Mouse (Mus musculus) lung, postnatal 25 days (tissue): ENCODE results near the gene Flad1.
"Not testable (repeated sequence)": the region's sequence is repeated elsewhere in the genome, so short reads cannot be mapped to it uniquely, and the experiment has no call there.

Source experiments
- DNase-seq: peaks from one replicate; pipeline ENCODE4 v3.0.0; 2022; ENCODE audit warnings: low spot score

Flad1 gene

DNA sequence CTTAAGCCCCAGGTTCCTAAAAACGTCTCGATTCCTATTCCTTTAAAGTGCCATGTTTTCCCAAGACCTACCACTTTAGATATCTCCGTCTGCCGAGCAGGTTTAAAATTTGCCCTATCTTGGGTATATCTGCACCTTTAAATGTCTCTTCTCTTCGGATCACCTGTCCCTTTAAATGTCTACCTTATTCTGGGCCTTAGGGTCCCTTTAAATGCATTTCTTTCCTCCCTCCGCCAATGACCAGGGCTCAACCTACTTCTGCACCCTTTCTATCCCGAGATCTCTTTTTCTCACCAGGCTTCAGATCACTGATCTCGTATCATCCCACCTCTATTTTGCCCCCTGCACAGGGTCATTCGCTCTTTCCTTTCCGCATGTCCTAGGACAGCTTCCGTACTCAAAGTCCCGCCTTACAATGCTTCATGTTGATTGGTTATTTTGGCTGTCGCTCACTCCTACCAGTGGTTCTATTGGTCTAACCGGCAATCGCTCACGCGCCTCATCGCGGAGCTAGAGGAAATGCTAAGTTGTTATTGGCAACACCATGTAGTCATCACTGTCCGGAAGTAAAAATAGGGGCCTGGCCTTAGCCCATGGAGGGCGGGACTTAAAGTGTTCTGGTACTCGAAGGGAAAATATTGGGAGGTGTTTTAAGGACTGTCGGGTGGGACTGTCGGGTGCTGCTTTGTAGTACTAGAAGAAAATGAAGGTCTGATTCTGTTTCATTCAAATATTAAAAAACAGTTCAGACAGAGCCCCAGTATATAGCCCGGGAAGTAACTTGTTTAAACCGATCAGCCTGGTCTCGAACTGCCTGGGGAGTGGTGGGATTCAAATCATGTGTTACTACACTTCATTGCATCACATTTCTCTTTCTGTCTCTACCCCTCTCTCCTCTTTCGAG is at the start of gene Flad1:
TSS of gene Flad1 (minus strand) at position 381 of the 904 bp plus-strand sequence.
- DNase-seq, result peak; percentile 99

DNA sequence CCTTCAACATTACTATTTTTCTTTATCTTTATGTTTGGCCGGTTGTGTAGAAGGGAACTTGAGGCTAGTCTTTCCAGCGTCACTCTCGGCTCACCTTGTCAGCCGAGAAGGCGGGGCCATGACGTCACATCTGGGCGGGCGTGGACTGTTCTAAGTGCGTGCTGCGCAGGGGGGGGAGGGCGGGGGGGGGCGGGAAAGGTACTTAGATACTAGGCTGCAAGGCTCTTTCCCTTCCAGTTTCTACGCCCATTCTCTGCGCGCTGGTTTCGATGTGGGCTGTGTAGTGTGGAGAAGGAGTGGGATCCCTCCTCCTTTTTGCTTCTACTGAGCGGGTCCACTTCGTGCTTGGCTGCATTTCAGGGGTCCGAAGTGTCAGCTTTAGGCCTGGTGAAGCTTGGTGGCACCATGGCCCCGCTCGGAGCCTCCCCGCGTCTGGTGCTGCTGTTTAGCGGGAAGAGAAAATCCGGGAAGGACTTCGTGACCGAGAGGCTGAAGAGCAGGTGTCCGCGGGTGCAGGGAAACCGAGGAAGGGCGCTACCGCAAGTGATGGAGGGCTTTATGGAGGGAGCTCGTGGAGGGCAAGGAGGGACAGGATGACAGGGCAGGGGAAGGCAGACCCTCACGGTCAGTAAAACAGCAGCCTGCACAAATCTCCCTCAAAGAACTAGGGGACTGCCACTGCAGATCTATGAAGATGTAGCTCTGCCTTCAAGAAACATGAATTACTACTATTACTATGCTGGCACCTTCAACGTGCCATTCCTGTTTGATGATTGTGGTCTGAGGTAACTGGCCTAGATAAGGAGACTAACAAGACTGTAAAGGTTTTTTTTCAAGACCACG is 47.5 kb upstream of the Flad1 start:
- DNase-seq, result peak; percentile 93

DNA sequence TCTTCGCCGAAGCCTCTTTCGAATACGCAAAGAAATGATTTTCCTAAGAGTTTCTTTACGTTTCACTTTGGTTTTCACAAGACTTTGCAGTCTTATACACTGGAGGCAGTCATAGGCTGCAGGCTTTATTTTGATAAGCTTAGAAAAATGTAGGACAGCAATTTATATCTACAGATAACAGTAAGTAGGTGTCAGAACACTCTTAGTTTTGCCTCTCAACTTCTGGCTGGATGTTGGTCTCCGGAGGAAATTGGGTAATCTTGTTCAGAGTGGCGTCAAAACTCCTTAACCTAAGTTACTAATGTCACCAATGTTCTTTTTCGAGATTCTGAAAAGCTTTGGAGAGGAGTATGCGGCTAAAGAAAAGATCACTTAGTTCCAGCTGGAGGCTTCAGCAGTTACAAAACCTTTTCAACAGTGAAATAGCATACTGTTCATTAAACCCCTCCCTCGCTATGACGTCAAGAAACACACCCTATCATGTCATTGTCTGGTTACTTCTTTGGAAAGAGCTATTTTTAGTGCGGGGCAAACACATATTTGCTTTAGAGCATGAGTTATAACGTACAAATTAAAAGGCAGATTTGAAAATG is 46.8 kb upstream of the Flad1 start:
- peak; percentile 84 for DNase-seq

DNA sequence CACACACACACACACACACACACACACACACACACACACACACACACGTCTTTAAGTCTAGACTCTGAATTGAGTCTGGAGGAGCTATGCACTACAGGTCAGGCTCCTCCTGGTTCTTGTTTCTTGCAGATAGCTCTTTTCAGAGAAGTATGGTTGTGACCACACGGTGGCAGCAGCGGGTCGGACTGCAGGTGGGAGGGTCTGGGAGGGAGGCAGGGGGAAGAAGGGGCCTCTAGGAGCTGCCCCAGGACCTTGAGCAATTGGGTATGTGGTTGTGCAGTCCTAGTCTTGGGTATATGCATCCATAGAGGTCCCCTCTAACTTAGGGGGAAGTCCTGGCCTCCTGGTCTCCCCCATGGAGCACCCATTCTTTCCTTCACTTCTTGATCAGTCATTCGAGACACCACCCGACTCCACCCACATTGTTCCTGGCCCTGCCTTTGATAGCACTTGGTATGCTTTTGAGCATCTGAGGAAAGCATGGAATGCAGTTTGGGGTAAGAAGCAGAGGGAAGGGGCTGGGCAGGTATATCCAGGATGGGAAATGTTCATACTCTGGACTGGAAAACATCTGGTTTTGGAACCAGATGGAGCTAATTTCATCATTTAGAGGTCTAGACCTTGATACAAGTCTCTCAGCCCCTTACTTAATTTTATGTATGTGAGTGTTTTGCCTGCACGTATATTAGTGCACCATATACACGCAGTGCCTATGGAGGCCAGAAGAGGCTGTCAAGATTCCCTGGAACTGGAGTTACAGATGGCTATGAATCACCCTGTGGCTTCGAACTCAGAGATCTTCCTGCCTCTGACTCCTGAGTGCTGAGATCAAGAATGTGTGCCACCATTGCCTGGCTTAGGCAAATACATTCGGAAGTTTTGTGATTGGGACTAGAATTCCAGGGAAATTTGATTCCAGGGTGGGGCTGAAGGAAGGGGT is 45.3 kb upstream of the Flad1 start:
- peak; percentile 70 for DNase-seq

DNA sequence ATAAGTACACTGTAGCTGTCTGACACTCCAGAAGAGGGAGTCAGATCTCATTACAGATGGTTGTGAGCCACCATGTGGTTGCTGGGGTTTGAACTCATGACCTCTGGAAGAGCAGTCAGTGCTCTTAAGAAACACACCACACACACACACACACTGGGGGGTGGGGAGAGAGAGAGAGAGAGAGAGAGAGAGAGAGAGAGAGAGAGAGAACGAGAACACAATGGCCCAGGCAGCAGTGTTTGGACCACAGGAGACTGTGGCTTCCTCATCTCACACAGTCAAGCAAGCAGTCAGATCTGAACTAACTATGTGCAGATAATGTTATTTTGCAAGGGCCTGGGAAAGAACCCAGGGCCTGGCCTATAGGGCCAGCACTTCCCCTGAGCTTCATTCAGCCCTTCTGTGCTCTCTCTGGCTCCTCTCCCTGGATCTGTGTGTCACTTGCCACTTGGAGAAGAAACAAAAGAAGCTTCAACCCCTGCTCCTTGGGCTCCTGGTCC is 44.2 kb upstream of the Flad1 start:
- DNase-seq, result no peak

DNA sequence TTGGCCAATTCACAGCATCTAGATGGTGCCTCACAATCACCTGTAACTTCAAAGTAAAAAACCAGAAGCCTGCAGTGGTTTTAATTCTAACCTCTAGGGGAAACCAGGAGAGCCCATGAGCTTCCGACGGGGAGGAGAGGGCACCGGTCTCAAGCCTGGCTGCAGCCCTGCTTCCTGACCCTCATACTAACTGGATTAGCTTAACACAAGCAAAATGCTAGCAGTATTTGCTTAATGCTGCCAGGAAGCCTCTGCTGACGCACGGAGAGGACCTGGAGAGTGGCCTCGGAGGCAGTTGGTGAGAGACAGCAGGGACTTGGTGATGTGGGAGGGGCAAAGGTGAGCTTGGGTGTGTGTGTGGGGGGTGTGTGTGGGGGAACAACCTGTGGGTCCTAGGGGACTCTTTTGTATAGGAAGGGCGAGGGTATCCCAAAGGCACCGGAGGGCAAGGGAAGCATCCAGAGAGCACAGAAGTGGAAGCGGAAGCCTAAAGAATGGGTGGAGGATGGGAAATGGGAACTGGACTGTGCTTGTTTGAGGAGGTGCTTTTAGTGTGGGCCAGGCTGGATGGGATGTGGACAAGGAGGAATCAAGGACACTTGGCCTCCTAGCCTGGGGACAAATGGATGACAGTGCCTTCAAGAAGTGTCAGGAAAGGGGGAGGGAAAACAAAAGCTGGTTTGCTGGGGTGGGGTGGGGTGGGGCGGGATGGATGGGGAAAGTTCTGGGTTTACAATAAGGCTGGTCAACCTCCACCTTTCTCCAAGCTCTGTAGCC is 42.9 kb upstream of the Flad1 start, which contains the start of gene Pmvk:
TSS of gene Pmvk (plus strand) at position 141 of the 777 bp plus-strand sequence.
- no peak for DNase-seq

DNA sequence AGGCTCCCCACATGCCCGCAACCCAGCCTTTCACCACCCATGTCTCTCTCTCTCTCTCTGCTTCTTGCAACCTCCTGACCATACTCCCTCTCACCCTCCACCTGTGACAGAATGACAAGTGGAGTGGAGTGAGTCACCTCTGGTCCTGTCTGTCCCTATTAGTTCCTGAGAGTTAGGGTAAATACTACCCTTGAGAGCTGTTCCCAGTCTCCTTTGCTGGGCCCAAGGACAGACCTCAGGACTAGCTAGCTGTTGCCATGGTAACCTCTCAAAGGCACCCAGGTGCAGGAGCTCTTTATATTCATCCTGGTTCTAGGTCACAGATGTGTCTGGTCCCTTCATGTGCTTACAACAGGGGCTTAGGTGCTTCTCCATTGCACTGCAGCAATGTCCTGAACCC is 40.2 kb upstream of the Flad1 start:
- peak; percentile 78 for DNase-seq

DNA sequence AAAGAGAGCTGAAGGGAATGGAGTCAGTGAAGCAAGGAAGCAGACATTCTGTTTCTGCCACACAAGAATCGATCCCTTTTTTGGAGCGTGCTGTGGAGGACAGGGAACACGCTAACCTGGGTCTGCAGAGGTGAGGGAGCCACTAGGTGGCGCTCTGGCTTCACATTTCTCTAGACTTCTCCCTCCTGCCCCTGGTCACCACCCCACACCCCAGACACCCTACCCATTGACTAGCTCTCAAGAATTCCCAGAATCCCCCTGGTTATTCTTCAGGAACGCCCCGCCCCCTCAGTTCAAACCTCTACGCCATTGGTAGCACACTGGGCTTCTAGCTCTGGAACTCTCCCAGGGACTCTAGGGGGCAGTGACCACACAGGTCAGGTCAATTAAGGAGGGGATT is 37.9 kb upstream of the Flad1 start:
- peak; percentile 80 for DNase-seq

DNA sequence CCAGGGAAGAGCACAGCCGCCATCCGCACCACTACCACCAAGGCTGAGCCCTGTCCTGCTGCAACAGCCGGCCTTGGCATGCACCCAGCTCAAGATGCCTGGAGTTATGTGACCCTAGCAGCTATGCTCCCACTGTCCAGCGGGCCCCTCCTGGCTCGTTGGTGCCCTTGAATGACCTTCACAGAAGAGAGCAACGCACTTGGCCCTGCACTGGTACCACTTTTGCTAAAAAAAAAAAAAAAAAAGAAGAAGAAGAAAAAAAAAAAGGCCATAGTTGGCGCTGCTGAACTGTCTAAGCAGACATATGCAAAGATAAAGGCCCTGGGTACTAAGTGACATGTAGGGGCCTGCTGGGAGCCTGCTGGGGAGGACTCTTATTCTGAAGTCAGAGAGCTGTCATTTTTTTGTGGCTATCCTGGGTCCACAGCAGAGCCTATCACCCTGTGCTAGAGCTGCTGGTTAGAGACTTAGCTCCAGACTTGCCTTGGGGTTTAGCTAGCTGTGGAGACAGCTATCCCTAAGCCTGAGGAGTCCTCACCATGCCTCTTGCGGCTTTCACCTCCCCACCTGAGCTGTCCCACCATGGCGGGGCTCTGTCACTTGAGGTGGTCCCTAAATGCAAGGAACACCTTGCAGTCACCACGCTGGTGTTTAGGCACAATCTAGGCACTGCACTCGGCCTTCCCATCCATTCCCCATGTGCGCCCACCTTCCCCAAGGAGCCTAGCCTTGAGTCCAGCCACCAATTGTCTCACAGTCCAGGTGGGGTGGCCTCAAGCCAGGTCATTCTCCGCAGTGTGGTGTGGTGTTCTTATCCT is 37.3 kb upstream of the Flad1 start:
- DNase-seq, result no peak

DNA sequence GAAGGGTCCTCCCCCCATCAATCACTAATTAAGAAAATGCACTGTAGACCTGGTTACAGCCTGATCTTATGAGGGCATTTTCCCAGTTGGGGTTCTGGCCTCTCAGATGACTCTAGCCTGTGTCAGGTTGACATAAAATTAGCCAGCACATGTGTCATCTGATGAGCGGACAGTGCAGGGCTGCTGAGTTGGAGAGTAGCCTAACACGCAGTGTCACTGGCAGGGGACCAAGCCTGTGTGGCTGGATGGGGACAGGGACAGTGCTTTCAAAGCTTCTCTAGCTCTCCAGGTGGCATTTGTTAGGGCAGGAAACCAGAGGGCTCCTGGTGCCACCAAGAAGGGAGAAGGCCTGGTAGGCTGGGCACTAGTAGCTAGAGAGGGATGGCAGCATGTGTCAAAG is 29.0 kb upstream of the Flad1 start:
- DNase-seq, result no peak

DNA sequence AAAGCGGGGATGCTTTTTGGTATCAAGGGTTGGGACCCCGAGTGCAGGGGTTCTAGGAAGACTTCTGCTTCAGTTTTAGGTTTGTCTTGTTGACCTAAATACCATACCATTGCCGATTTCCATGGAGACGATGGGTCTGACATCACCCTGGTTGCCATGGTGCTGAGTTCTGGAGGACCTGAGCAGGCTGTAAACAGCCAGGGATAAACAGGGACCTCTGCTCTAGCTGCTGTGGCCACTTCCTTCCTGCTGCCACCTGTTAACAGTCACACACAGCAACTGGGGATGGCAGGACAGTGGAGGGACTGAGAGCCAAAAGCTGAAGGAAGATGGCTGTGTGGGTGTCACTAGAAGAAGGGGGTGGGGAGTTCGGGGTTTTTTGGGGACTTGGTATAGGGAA is 25.6 kb upstream of the Flad1 start:
- DNase-seq, result peak; percentile 75

DNA sequence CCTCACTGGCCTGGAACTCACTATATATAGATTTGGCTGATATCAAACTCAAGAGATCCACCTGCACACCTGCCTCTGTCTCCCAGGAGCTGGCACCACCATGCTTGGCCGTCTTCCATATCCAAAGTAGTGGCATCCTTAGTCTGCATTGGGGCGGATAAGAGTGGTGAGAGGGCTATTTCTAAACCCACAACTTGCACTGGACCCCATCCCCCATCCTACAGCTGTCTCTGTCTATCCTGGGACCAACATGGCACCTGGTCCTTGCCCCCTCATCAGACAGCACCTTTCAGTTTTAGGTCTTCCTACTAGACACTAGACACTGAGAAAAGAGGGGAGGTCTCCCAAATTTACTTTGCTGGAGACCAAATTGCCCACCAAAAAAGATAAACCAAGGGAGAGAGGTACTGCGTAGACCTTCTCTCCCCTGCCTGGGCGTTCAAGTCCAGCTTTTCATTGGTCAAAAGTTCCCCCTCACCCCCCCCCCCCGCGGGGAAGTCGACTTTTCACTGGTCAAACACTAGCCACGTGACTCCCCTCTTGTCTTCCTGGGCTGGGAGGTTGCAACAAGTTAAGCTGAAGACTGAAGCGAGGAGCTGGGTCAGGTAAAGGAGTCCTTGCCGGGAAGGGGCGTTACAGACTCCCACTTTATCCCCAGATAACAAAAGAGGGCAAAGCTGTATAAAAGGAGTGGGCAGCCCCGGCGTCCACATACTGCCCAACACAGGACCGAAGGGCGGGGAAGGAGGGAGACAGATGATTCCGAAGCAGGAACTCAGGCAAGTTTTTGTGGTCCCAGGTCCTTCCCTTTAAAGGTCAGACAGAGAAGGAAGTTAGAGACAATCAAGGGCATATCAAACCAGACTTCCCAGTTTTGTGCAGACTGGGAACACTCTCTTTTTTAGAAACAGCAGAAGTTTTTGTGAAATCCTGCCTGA is 24.8 kb upstream of the Flad1 start, which contains the start of gene Pbxip1:
TSS of gene Pbxip1 (plus strand) at position 531 of the 938 bp plus-strand sequence.
- DNase-seq, result peak; percentile 88

DNA sequence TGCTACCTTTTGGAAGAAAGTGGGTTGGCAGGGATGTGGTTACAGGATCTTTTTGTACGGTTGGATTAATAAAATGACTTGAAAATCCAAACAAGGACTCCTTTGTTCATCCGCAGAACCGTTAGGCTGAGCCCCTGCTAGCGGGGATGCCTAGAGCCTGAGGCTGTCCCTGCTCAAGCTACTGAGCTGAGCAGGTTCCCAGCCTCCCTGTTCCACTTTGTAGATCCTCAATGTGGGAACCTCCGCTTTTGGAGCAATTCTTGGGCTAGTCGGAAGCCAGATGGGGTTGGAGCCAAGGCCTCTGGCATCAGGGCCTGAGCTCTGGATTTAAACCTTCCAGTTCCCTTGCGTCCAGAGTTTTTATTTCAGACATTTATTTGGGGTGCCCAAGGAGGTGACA is 23.4 kb upstream of the Flad1 start:
- no peak for DNase-seq

DNA sequence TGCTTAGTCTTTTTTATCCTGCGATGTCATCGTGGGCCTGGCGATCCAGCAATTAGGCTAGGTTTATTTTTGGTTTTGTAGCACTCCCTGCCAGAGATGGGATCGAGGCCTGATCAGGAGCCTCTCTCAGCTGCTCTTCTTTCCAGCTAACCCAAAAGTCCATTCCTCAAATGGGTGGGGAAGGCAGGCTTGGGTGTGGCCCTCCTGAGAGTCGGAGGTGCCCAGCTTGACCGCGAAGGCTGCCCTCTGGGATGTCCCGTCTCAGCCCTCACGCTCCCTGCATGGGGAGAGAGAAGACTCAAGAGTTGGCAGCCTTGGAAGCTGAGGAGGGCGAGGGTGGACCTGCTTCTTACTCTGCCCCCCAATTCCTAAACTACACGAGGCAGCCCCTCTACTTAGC is 22.9 kb upstream of the Flad1 start:
- no peak for DNase-seq

DNA sequence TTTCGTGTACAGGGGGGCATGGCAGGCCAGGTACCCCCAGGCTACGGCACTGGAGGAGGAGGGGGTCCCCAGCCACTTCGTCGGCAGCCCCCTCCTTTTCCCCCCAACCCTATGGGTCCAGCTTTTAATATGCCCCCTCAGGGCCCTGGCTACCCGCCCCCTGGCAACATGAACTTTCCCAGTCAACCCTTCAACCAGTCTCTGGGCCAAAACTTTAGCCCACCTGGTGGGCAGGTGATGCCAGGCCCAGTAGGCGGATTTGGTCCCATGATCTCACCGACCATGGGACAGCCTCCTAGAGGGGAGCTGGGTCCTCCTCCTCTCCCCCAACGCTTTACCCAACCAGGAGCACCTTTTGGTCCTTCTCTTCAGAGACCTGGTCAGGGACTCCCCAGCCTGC is 20.9 kb upstream of the Flad1 start:
- no peak for DNase-seq

DNA sequence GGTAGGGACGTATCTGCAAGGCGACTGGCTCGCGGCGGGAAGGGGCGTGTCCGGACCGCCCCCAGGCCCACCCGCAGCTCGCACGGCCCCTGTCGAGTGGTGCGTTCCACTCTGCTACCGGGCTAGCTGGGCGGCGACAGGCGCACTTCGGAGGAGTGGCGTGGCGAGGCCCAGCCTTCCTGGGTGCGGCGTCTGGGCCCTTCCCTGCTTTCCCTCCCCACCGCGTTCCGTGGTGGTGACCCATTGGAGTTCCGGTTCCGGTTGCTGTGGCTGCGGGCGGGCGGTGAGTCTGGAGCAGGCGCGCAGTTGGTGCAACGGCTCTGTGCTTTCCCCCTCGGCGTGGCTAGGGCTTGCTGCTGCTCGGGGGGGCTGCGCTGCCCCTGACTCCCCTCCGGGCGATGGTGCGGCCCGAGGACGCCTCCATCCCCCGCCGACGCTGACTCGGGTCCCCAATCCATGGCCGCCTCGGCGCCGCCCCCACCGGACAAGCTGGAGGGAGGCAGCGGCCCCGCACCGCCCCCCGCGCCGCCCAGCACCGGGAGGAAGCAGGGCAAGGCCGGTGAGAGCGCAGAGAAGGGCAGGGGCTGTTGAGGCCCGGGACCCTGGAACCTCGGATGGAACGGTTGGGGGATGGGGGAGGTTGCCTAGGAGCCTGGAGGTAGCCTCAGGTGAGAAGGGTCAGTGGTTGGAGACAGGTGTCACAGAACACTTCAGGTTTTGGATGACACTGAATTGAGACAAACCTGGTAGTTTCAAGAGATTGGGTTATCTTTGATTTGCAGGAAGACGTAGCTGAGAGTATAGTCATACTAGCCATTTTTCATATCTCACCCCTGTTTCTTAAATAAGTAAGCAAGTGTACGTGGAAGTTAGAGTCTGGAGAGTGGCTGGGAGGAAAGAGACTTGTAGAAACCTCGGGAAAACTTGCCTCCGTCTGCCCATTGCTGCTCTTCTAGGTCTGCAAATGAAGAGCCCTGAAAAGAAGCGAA is 18.8 kb upstream of the Flad1 start, which contains the start of gene Pygo2:
TSS of gene Pygo2 (plus strand) at position 44 of the 989 bp plus-strand sequence.
- DNase-seq, result peak; percentile 98

DNA sequence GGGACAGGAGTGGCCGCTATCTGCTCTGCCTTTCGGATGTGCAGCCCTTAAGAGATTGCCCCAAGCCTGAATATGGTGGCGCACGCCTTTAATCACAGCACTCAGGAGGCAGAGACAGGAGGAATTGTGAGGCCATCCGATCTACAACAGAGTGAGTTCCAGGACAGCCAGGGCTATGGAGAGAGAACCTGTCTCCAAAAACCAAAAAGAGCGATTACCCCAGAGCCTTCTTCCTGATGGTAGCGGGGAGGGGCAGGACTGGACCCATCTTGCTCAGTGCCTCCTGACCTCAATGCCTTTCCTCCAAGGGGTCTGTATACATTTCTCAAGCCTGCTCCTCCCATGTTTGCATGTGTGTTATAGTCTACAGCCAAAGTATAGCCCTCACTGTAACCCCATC is 17.4 kb upstream of the Flad1 start:
- not testable (repeated sequence) for DNase-seq
